Mouse (Mus musculus) spleen, adult 2 months (tissue): ENCODE measurements around the gene Eefsec. TPM values are rescaled to one million over a fixed set of nuclear protein-coding genes. Genes with fewer than 3 reads are reported as not detected.

Experiments
- DNase-seq, 2 experiments: peaks; one replicate each; pipeline versions ENCODE4 v3.0.0 to v3.0.0-alpha.2; 2012 to 2021; ENCODE audit warnings: low spot score in 2 of 2, low read depth in 1 of 2
- H3K27ac ChIP-seq: fragments of 200-500 bp; 2 replicates; pipeline ENCODE4 v1.5.1; 2012; ENCODE audit warnings: low read length, inconsistent platforms; ENCODE audit not compliant: insufficient read depth
- H3K27me3 ChIP-seq: fragments of 200-500 bp; 2 replicates; pipeline ENCODE4 v1.6.1; 2012; ENCODE audit warnings: mild to moderate bottlenecking, moderate library complexity, low read length, inconsistent platforms; ENCODE audit not compliant: control insufficient read depth, insufficient read depth
- H3K36me3 ChIP-seq: fragments of 200-500 bp; 2 replicates; pipeline ENCODE4 v1.6.1; 2012; ENCODE audit warnings: mild to moderate bottlenecking, low read length, inconsistent platforms; ENCODE audit not compliant: control insufficient read depth, insufficient read depth
- H3K4me1 ChIP-seq: fragments of 200-500 bp; 2 replicates; pipeline ENCODE4 v1.6.1; 2011; ENCODE audit warnings: inconsistent platforms; ENCODE audit not compliant: control insufficient read depth, insufficient read depth, insufficient read length
- H3K4me3 ChIP-seq: fragments of 200-500 bp; 2 replicates; pipeline ENCODE4 v1.5.1; 2011; ENCODE audit warnings: mild to moderate bottlenecking, inconsistent platforms; ENCODE audit not compliant: insufficient read depth, insufficient read length; ENCODE audit errors: extremely low read depth
- CTCF ChIP-seq: fragments of 200-500 bp; IDR thresholded peaks from 2 replicates; pipeline ENCODE4 v1.5.1; 2011; ENCODE audit warnings: mild to moderate bottlenecking, inconsistent platforms; ENCODE audit not compliant: insufficient read depth, insufficient read length, insufficient replicate concordance; ENCODE audit errors: extremely low read depth
- POLR2A ChIP-seq: fragments of 200-500 bp; IDR thresholded peaks from 2 replicates; pipeline ENCODE4 v1.6.1; 2011; ENCODE audit warnings: low read depth, low read length, inconsistent platforms
- WGBS: fragments of 180-500 bp; shearing (Covaris S2); methylation state at CpG from one replicate; pipeline ENCODE4 v1.1.7; 2018; 5-methylcytosine and 5-hydroxymethylcytosine counted together
- polyA plus RNA-seq: library from polyadenylated mRNA; depleted of rRNA; stranded (reverse); fragments of >200 nt; gene quantifications from 2 replicates; pipeline ENCODE4 v1.2.3, GENCODE M21; 2012

Eefsec gene
- polyA plus RNA-seq, 1 experiment = 18.1 TPM

GRCm38 (mm10) chr6:88369851-88370635 is 76.3 kb downstream of the Eefsec start:
- no peaks in the 10 kb centered on the region for H3K4me1 ChIP-seq
- no peak overlapping the region for H3K27ac ChIP-seq
- no peaks in the 10 kb centered on the region for H3K36me3 ChIP-seq
- no peaks in the 10 kb centered on the region for H3K27me3 ChIP-seq
- TF ChIP-seq CTCF = no peak
- no peak for TF ChIP-seq POLR2A
- no peak for DNase-seq
- 84% methylated on average over 8 of the region's 8 CpGs for WGBS
- H3K4me3 ChIP-seq = no peak overlapping the region

GRCm38 (mm10) chr6:88363475-88364012 is 82.8 kb downstream of the Eefsec start:
- WGBS = 52% methylated on average over 1 of the region's 1 CpGs
- Histone ChIP-seq H3K27ac (no peak overlapping the region), H3K27me3 (no peaks in the 10 kb centered on the region), H3K4me3 (no peak overlapping the region), H3K4me1 (no peaks in the 10 kb centered on the region), H3K36me3 (no peaks in the 10 kb centered on the region)
- TF ChIP-seq CTCF (no peak), POLR2A (no peak)
- DNase-seq = no peak

- H3K36me3 ChIP-seq = 0 out of 2 replicates have a peak, but pooled peaks cover 2% of the 10 kb centered on the region
- no peaks in the 10 kb centered on the region for H3K27me3 ChIP-seq
- no peak for DNase-seq
- no peak overlapping the region for H3K4me3 ChIP-seq
- no peaks in the 10 kb centered on the region for H3K4me1 ChIP-seq
- TF ChIP-seq POLR2A = no peak
- no peak for TF ChIP-seq CTCF
- no peak overlapping the region for H3K27ac ChIP-seq
- 85% methylated on average over 1 of the region's 1 CpGs for WGBS
Measured at GRCm38 (mm10) chr6:88361096-88361495, 85.2 kb downstream of the Eefsec start.

DNA sequence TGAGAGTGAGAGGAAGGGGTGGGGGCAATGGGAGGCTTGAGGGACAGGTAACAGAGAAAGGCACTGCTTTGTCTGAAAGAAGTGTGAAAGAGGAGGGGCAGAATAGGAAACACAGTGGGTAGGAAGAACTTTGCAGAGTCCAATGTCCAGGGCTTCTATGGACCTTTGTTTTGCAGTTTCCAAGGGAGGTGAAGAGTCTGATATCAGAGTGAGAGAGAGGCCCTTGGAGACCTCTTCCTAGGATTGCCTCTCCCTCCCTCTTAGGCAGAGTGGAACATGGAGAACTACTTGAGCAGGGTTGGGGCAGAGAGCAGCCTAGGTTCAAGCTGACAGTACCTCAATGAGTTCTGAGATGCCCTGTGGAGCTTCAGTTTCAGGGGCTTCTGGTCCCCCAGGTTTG is 88.1 kb downstream of the Eefsec start:
- TF ChIP-seq CTCF (no peak), POLR2A (no peak)

GRCm38 (mm10) chr6:88355866-88356265 is 90.5 kb downstream of the Eefsec start:
- no peaks in the 10 kb centered on the region for H3K4me1 ChIP-seq
- peaks cover 10% of the 10 kb centered on the region; the same call in 1 of the 2 replicates for H3K36me3 ChIP-seq
- DNase-seq = no peak
- H3K27me3 ChIP-seq = no peaks in the 10 kb centered on the region
- H3K4me3 ChIP-seq = no peak overlapping the region
- TF ChIP-seq POLR2A (no peak), CTCF (no peak)
- no peak overlapping the region for H3K27ac ChIP-seq
- 84% methylated on average over 3 of the region's 3 CpGs for WGBS

More for the DNA sequence above, 88.1 kb downstream of the Eefsec start:
- no peak for DNase-seq
- peaks cover 10% of the 10 kb centered on the region; the same call in 1 of the 2 replicates for H3K36me3 ChIP-seq
- no peak overlapping the region for H3K27ac ChIP-seq
- no peaks in the 10 kb centered on the region for H3K4me1 ChIP-seq
- no peaks in the 10 kb centered on the region for H3K27me3 ChIP-seq
- no peak overlapping the region for H3K4me3 ChIP-seq

DNA sequence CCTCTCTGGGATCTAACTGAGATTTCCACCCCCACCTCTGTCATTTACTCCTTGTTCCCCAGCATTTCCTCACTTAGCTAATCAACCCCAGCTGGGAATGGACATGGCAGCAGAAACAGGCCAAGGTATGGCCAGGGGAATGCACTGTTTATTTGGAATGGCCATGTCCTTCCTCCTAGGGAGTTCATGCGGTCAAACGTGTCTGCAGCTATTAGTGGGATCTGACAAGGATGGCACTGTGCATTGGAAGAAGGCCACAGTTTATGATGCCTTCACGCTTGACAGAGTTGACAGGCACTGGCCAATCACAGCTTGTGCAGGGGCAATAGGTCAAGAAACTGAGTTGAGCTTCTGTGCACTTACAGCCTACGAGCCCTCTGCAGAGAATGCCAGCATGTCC is 93.8 kb downstream of the Eefsec start:
- no peak for DNase-seq
- Histone ChIP-seq H3K4me1 (no peaks in the 10 kb centered on the region), H3K27ac (no peak overlapping the region), H3K36me3 (peaks cover 9% of the 10 kb centered on the region; the same call in 1 of the 2 replicates), H3K27me3 (no peaks in the 10 kb centered on the region), H3K4me3 (no peak overlapping the region)
- WGBS = 92% methylated on average over 4 of the region's 4 CpGs
- TF ChIP-seq POLR2A (no peak), CTCF (no peak)

DNA sequence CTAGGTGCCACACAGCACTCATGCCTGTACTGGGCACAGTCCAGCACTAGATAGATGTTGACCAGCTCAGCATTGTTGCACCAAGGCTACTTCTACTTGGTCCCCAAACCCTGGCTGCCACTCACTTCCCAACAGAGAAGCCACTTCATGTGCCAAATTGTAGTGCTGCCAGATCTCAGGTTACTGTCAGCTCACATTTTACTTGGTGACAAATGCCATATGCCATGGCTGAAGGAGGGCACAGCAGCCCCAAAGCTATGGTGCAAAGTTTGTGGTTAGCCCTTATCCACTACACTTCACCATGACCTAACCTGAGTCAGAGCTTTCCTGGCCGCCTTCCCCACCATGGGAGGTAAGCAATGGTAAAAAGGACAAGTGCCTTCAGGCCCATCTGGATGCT is 99.6 kb downstream of the Eefsec start:
- WGBS = 91% methylated on average over 1 of the region's 1 CpGs

More for the DNA sequence above, 99.6 kb downstream of the Eefsec start:
- no peak for DNase-seq
- Histone ChIP-seq H3K4me3 (no peak overlapping the region), H3K27me3 (no peaks in the 10 kb centered on the region), H3K36me3 (0 out of 2 replicates have a peak, but pooled peaks cover 2% of the 10 kb centered on the region), H3K4me1 (no peaks in the 10 kb centered on the region), H3K27ac (no peak overlapping the region)
- no peak for TF ChIP-seq POLR2A
- TF ChIP-seq CTCF = no peak
